Mouse (Mus musculus) embryonic fibroblast, embryonic 13.5 days (primary cell): ENCODE measurements around the gene Kcnh6. TPM values are rescaled to one million over a fixed set of nuclear protein-coding genes. Genes with fewer than 3 reads are reported as not detected.
"Not testable (repeated sequence)": the region's sequence is repeated elsewhere in the genome, so short reads cannot be mapped to it uniquely, and the experiment has no call there.

Experiments used
- H3K27ac ChIP-seq: 2 replicates; pipeline ENCODE4 v1.5.1; 2012; ENCODE audit warnings: low read length, control low read depth, inconsistent platforms; ENCODE audit not compliant: insufficient read depth
- H3K4me1 ChIP-seq: 2 replicates; pipeline ENCODE4 v1.6.1; 2011; ENCODE audit warnings: low read length; ENCODE audit not compliant: control insufficient read depth, insufficient read depth
- H3K4me3 ChIP-seq: 2 replicates; pipeline ENCODE4 v1.5.1; 2011; ENCODE audit warnings: mild to moderate bottlenecking, control low read depth, low read length; ENCODE audit not compliant: insufficient read depth
- CTCF ChIP-seq: IDR thresholded peaks from 2 replicates; pipeline ENCODE4 v1.5.1; 2011; ENCODE audit warnings: mild to moderate bottlenecking, control low read depth, low read length, moderate library complexity, borderline replicate concordance; ENCODE audit not compliant: insufficient read depth
- POLR2A ChIP-seq: IDR thresholded peaks from 2 replicates; pipeline ENCODE4 v1.6.1; 2011; ENCODE audit warnings: low read depth, mild to moderate bottlenecking, control low read depth, low read length, moderate library complexity
- polyA plus RNA-seq: library from polyadenylated mRNA; stranded (reverse); fragments of >200 nt; gene quantifications from 2 replicates; pipeline ENCODE4 v1.2.4, GENCODE M21; 2011; ENCODE audit warnings: low read depth; ENCODE audit not compliant: missing spikeins, insufficient read length

Kcnh6 gene
- polyA plus RNA-seq, 1 experiment, result not detected

GRCm38 (mm10) chr11:106058020-106058419 is 50.1 kb downstream of the Kcnh6 start:
- H3K4me3 ChIP-seq, result no peak overlapping the region
- no peak for TF ChIP-seq CTCF
- TF ChIP-seq POLR2A, result no peak
- no peaks in the 10 kb centered on the region for H3K4me1 ChIP-seq
- no peak overlapping the region for H3K27ac ChIP-seq

GRCm38 (mm10) chr11:106060549-106060948 is 52.6 kb downstream of the Kcnh6 start:
- TF ChIP-seq CTCF (no peak), POLR2A (no peak)
- H3K4me3 ChIP-seq, result no peak overlapping the region
- H3K4me1 ChIP-seq, result no peaks in the 10 kb centered on the region
- H3K27ac ChIP-seq, result no peak overlapping the region

- H3K27ac ChIP-seq, result peak overlapping the region; percentile 8; the same call in 1 of the 2 replicates
- no peak overlapping the region for H3K4me3 ChIP-seq
- H3K4me1 ChIP-seq, result no peaks in the 10 kb centered on the region
- no peak for TF ChIP-seq POLR2A
- no peak for TF ChIP-seq CTCF
These were observed 53.4 kb downstream of the Kcnh6 start for GRCm38 (mm10) chr11:106061311-106061710.

GRCm38 (mm10) chr11:106063756-106064155 is 55.8 kb downstream of the Kcnh6 start:
- Histone ChIP-seq H3K4me3 (no peak overlapping the region), H3K27ac (no peak overlapping the region), H3K4me1 (peaks cover 3% of the 10 kb centered on the region; the same call in 1 of the 2 replicates)
- TF ChIP-seq POLR2A (no peak), CTCF (no peak)

GRCm38 (mm10) chr11:106065073-106065922 is 57.4 kb downstream of the Kcnh6 start:
- Histone ChIP-seq H3K4me1 (peaks cover 3% of the 10 kb centered on the region; the same call in 1 of the 2 replicates), H3K27ac (no peak overlapping the region), H3K4me3 (peak overlapping the region; percentile 35; the same call in 1 of the 2 replicates)
- TF ChIP-seq POLR2A (no peak), CTCF (no peak)

- peaks cover 3% of the 10 kb centered on the region; the same call in 1 of the 2 replicates for H3K4me1 ChIP-seq
- peak within 1 kb of the TSS; percentile 43 for H3K27ac ChIP-seq
- peak within 1 kb of the TSS; percentile 79 for H3K4me3 ChIP-seq
- TF ChIP-seq CTCF, result no peak
- peak; percentile 82 for TF ChIP-seq POLR2A
These were observed 58.1 kb downstream of the Kcnh6 start, which contains the start of gene Taco1 for GRCm38 (mm10) chr11:106065923-106066571. Gene Taco1, plus strand, starts transcription at chr11:106066061.

- H3K4me1 ChIP-seq, result not testable (repeated sequence)
- Histone ChIP-seq H3K27ac (peak overlapping the region; percentile 43), H3K4me3 (peak overlapping the region; percentile 79)
These were observed 58.7 kb downstream of the Kcnh6 start for GRCm38 (mm10) chr11:106066616-106067015.

- H3K4me3 ChIP-seq, result no peak overlapping the region
- H3K27ac ChIP-seq, result no peak overlapping the region
- H3K4me1 ChIP-seq, result no peaks in the 10 kb centered on the region
- TF ChIP-seq POLR2A, result no peak
- TF ChIP-seq CTCF, result no peak
These were observed 65.8 kb downstream of the Kcnh6 start for GRCm38 (mm10) chr11:106073774-106074173.

- Histone ChIP-seq H3K4me1 (no peaks in the 10 kb centered on the region), H3K27ac (no peak overlapping the region), H3K4me3 (no peak overlapping the region)
- TF ChIP-seq CTCF, result peak; percentile 69; the same call in 1 of the 2 replicates
- TF ChIP-seq POLR2A, result no peak
These were observed 68.4 kb downstream of the Kcnh6 start for GRCm38 (mm10) chr11:106076321-106076720.

Other genes with a start within 250 kb of the Kcnh6 start
- gene Cyb561, start 54.8 kb upstream of the Kcnh6 start, polyA plus RNA-seq, result 2.6 and 3.4 TPM in 2 replicates
- 0.57 and 1.3 TPM in 2 replicates for gene Ace, start 40.2 kb upstream of the Kcnh6 start, polyA plus RNA-seq
- not detected in 2 replicates for gene Ace3, start 13.4 kb upstream of the Kcnh6 start, polyA plus RNA-seq
- 55.8 and 60.0 TPM in 2 replicates for gene Dcaf7, start 28.7 kb downstream of the Kcnh6 start, polyA plus RNA-seq
- gene Taco1, start 57.9 kb downstream of the Kcnh6 start, polyA plus RNA-seq, result 9.5 and 10.3 TPM in 2 replicates
- gene Map3k3, start 76.5 kb downstream of the Kcnh6 start, polyA plus RNA-seq, result 40.0 and 41.1 TPM in 2 replicates
- gene Gm10840, start 152.7 kb downstream of the Kcnh6 start, polyA plus RNA-seq, result not detected in 2 replicates
- gene Limd2, start 152.7 kb downstream of the Kcnh6 start, polyA plus RNA-seq, result 67.2 and 70.6 TPM in 2 replicates
- gene Strada, start 194.0 kb downstream of the Kcnh6 start, polyA plus RNA-seq, result 22.4 and 24.0 TPM in 2 replicates
- gene Ccdc47, start 208.2 kb downstream of the Kcnh6 start, polyA plus RNA-seq, result 101 and 110 TPM in 2 replicates
- 55.0 and 58.3 TPM in 2 replicates for gene Ddx42, start 208.8 kb downstream of the Kcnh6 start, polyA plus RNA-seq
- 49.5 and 60.5 TPM in 2 replicates for gene Ftsj3, start 248.0 kb downstream of the Kcnh6 start, polyA plus RNA-seq
- 141 and 156 TPM in 2 replicates for gene Psmc5, start 248.0 kb downstream of the Kcnh6 start, polyA plus RNA-seq